Mouse (Mus musculus) gastrocnemius, postnatal 4 days (tissue): ENCODE data around the gene Mov10l1. TPM values are rescaled to one million over a fixed set of nuclear protein-coding genes. Genes with fewer than 3 reads are reported as not detected.

Experiments used
- total RNA-seq, 2 experiments: library from RNA; stranded (reverse); gene quantifications; 2 replicates each; pipeline ENCODE4 v1.2.3; 2021

Mov10l1 gene
- total RNA-seq, 2 experiments from 2014 or later, result 0.44 TPM; not detected in 1

Other genes starting within 250 kb of the Mov10l1 start
- 10 to 100 TPM; 39.5 to 44.5 TPM for gene Brd1, start 248.7 kb upstream of the Mov10l1 start, total RNA-seq
- gene Zbed4, start 231.2 kb upstream of the Mov10l1 start, total RNA-seq, result 10 to 100 TPM; 14.2 to 14.8 TPM
- gene Alg12, start 163.6 kb upstream of the Mov10l1 start, total RNA-seq, result 1 to 10 TPM; 6.9 to 9.0 TPM
- 10 to 100 TPM; 20.8 to 22.0 TPM for gene Creld2, start 163.3 kb upstream of the Mov10l1 start, total RNA-seq
- gene Pim3, start 120.7 kb upstream of the Mov10l1 start, total RNA-seq, result 10 to 100 TPM; 18.5 to 21.0 TPM
- under 1 TPM in 1 of 2 experiments, not detected in 1; 0.10 TPM for gene Ttll8, start 28.5 kb upstream of the Mov10l1 start, total RNA-seq
- gene Mlc1, start 3.9 kb upstream of the Mov10l1 start, total RNA-seq, result under 1 TPM in 1 of 2 experiments, not detected in 1; 0.12 TPM
- gene Panx2, start 76.8 kb downstream of the Mov10l1 start, total RNA-seq, result under 1 TPM; 0.13 to 0.15 TPM
- gene Trabd, start 92.2 kb downstream of the Mov10l1 start, total RNA-seq, result 10 to 100 TPM; 33.8 to 34.8 TPM
- 10 to 100 TPM; 10.5 to 12.4 TPM for gene Selenoo, start 106.2 kb downstream of the Mov10l1 start, total RNA-seq
- 10 to 100 TPM; 13.5 to 16.6 TPM for gene Tubgcp6, start 140.2 kb downstream of the Mov10l1 start, total RNA-seq
- 10 to 100 TPM; 11.2 to 11.8 TPM for gene Hdac10, start 145.8 kb downstream of the Mov10l1 start, total RNA-seq
- gene Mapk12, start 157.8 kb downstream of the Mov10l1 start, total RNA-seq, result 10 to 100 TPM; 54.4 to 57.3 TPM
- 1 to 10 TPM; 3.4 to 4.1 TPM for gene Mapk11, start 166.7 kb downstream of the Mov10l1 start, total RNA-seq
- gene Plxnb2, start 197.9 kb downstream of the Mov10l1 start, total RNA-seq, result 10 to 100 TPM; 81.0 to 84.7 TPM
- 1 to 10 TPM; 7.9 to 9.0 TPM for gene Dennd6b, start 213.6 kb downstream of the Mov10l1 start, total RNA-seq
- 10 to 100 TPM; 64.2 to 70.0 TPM for gene Ppp6r2, start 228.6 kb downstream of the Mov10l1 start, total RNA-seq